ENCODE assay signal across 18 mouse cellular contexts in genomic region chr2:120464732-120465396, GRCm38 (mm10). TPM values are rescaled to one million over a fixed set of nuclear protein-coding genes. Genes with fewer than 3 reads are reported as not detected.
DNase-seq lines count a peak whose midpoint lies in the region; ATAC-seq and TF ChIP-seq lines count a peak whose summit lies in the region.
"Had no signal": no experiment of that assay in that cellular context is flagged by ENCODE, and none has a peak within 500 bp of the region (broad histone marks: within the 10 kb centered on the region; RNA-seq: fewer than 3 reads in every experiment).

No protein-coding gene starts in this region.

- peak overlapping the region; percentile 98 for H3K27ac ChIP-seq in gastrocnemius, adult 2 months
- H3K27ac ChIP-seq: forebrain, embryonic 15.5 days; hindbrain, embryonic 10.5 days; liver, embryonic 13.5 days; midbrain, embryonic 10.5 days had no signal

- intact Hi-C loops in gastrocnemius, adult 2 months (cut with DNase I): loop anchor here (2.0 kb wide), 1 partner anchor 60 kb away; the partner anchor contains the start of gene Tmem87a

- TF ChIP-seq CTCF in gastrocnemius, adult 2 months (IDR thresholded peaks at IDR 0.05): no peak

- peak overlapping the region; percentile 75 for H3K4me3 ChIP-seq in gastrocnemius, adult 2 months
- H3K4me3 ChIP-seq: forebrain, embryonic 15.5 days; hindbrain, embryonic 10.5 days; liver, embryonic 13.5 days; midbrain, embryonic 10.5 days had no signal

- DNase-seq in gastrocnemius, adult 2 months: no peak
- no peak for DNase-seq in gastrocnemius, postnatal 10 days
- peak; percentile 24 for DNase-seq in NIH3T3 (ENCODE audit: low read depth)
- DNase-seq in lung, postnatal 25 days (ENCODE audit: low spot score): peak; percentile 12
- no peak for DNase-seq in retina, embryonic 14.5 days (ENCODE audit: low spot score)
- DNase-seq in spleen, postnatal 4 days (ENCODE audit: low spot score in 2 of 2): no peak
- no peak for DNase-seq in embryo, embryonic 9.5 days (ENCODE audit: extremely low spot score)
- DNase-seq: cerebellum, adult 9-10 months; heart, adult 11 months; kidney, adult 9 months; kidney, postnatal 4 days; liver, embryonic 13.5 days; retina, postnatal 1 day; right cerebral cortex, postnatal 4 days had no signal

- peak; percentile 58 for ATAC-seq in granulocyte monocyte progenitor cell, adult 5-6 weeks (replicated peaks; ENCODE audit: poor library complexity, severe bottlenecking)
- ATAC-seq: forebrain, embryonic 15.5 days had no signal

RNA-seq across cellular contexts. Expression of gene Capn3, which starts 9.0 kb away (rescaled TPM):
- total RNA-seq in gastrocnemius, adult 2 months (2021): 100 to 1,000 TPM; 126 to 149 TPM
- 10 to 100 TPM; 92.4 to 94.1 TPM for total RNA-seq in gastrocnemius, postnatal 10 days (2021)
- total RNA-seq in granulocyte monocyte progenitor cell, adult 5-6 weeks (2014; fragmentation: Nextera tagmentation): 1.4 TPM in 1 of 2 replicates, not detected in the other
- 1.4 and 1.6 TPM in 2 replicates for total RNA-seq in granulocyte monocyte progenitor cell, adult 5-6 weeks (2017)

Comparison
In these comparisons a context has a peak if more than half of its experiments do, and no peak if none do; other contexts are left out.
1. DNase-seq: peak in NIH3T3 (single experiment) and lung, postnatal 25 days (single experiment); none in gastrocnemius, adult 2 months (single experiment), gastrocnemius, postnatal 10 days (single experiment), retina, embryonic 14.5 days (single experiment), spleen, postnatal 4 days (0 of 2) and embryo, embryonic 9.5 days (single experiment).
2. RNA of gene Capn3, which starts 9.0 kb away (total RNA-seq): 126 to 149 TPM in gastrocnemius, adult 2 months and 92.4 to 94.1 TPM in gastrocnemius, postnatal 10 days; 1.4 to 1.6 TPM in granulocyte monocyte progenitor cell, adult 5-6 weeks; every median in the first group is over 10 times any median in the second.